Mouse (Mus musculus): ENCODE data around the gene Gm13271. TPM values are rescaled to one million over a fixed set of nuclear protein-coding genes. Genes with fewer than 3 reads are reported as not detected.
"Not testable (repeated sequence)": the region's sequence is repeated elsewhere in the genome, so short reads cannot be mapped to it uniquely, and the experiment has no call there.

The Gm13271 gene
- total RNA-seq, 2 experiments from 2014 or later = not detected

- peak; percentile 68 for DNase-seq (ENCODE audit: low spot score)
Observed at GRCm38 (mm10) chr4:88760431-88760830, 5.8 kb downstream of the Gm13271 start.

DNA sequence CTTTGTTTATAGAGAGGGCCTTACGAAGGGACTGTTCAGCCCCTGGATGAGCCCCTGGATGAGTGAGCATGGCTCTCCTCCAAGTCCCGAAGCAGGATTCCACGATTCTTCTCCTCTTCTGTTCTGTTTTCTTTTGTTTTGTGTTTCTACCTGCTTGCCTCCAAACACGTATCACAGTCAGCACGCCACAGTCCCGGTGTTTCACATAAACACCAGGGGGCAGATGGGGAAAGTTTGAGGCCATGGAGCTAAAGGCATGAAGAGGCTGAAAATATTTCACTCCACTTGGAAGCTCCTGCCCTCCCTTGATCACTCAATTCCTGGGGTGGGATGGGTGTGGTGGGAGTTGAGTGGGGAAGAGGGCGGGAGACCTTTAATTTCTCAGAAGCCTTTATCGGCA, 7.1 kb downstream of the Gm13271 start:
- DNase-seq (ENCODE audit: low spot score) = peak; percentile 65

DNA sequence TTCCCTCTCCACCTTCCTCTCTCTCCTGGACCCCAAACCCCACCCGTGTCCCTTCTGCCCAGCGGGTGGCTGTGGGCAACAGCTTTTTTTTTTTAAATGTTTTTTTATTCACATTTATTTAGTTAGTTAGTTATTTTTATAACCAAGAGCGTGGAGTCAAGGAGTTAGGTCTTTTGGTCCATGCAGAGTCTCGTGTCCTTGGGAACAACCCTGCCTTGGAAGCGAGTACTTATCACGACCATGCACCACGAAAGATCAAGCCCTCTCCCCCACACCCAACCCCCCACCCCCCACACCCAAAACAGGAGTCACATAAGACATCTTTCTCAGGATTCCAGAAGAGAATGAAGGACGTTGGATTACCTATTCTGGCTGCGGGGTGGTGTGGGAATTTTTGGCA, 7.7 kb downstream of the Gm13271 start:
- not testable (repeated sequence) for DNase-seq (ENCODE audit: low spot score)

GRCm38 (mm10) chr4:88763384-88764018, 8.8 kb downstream of the Gm13271 start:
- peak; percentile 42 for DNase-seq (ENCODE audit: low spot score)

GRCm38 (mm10) chr4:88773534-88773933, 18.9 kb downstream of the Gm13271 start, which contains the start of gene Gm13290:
TSS of gene Gm13290 (plus strand) at chr4:88773834.
- not testable (repeated sequence) for DNase-seq (ENCODE audit: low spot score)

GRCm38 (mm10) chr4:88776622-88777021, 22.0 kb downstream of the Gm13271 start, which contains the start of gene Gm13289:
TSS of gene Gm13289 (plus strand) at chr4:88776922.
- DNase-seq (ENCODE audit: low spot score) = not testable (repeated sequence)

- DNase-seq (ENCODE audit: low spot score) = not testable (repeated sequence)
Observed at GRCm38 (mm10) chr4:88779550-88779949, 24.9 kb downstream of the Gm13271 start, which contains the start of gene Gm13272. TSS of gene Gm13272 (plus strand) at chr4:88779850.

- not testable (repeated sequence) for DNase-seq (ENCODE audit: low spot score)
Observed at GRCm38 (mm10) chr4:88780320-88780719, 25.7 kb downstream of the Gm13271 start.

DNA sequence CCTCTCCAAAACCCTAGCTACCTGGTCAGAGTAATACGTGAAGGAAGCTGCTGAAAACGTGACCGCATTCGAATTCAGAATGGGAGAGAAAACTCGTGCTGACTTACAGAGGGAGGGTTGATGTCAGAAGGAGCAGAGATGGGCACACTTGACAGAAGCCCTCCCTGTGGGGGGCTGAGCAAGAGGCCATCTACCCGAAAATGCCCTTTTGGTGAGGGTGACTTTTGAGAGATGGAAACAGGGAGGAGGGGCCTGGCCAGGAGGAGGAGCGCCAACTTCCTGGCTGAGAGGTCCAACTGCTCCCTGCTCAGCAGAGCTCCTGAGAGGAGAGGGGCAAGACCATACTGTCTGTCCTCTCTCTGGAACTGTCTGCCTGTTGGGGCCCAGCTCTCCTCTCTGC, 27.2 kb downstream of the Gm13271 start, which contains the start of gene Ifnz:
Gene Ifnz, plus strand, starts transcription at position 301 of the 400 bp plus-strand sequence.
- DNase-seq (ENCODE audit: low spot score) = not testable (repeated sequence)

GRCm38 (mm10) chr4:88782335-88782734, 27.7 kb downstream of the Gm13271 start:
- not testable (repeated sequence) for DNase-seq (ENCODE audit: low spot score)

GRCm38 (mm10) chr4:88785409-88785808, 30.7 kb downstream of the Gm13271 start, which contains the start of gene Gm13276:
TSS of gene Gm13276 (plus strand) at chr4:88785709.
- not testable (repeated sequence) for DNase-seq (ENCODE audit: low spot score)

DNA sequence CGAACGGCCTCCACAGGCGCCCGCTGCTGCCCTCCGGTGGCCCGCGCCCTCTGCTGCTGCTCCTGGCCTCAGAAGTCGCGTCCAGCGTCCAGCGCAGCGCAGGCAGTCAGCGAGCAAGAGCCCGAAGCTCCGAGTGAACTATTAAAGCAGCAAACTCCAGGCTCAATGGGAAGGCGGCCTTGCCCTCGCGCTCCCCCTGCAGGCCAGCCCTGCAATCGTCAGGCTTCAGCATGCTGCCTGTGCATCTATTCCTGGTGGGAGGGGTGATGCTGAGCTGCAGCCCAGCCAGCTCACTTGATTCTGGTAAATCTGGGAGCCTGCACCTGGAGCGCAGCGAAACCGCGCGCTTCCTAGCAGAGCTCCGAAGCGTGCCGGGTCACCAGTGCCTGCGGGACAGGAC, 33.7 kb downstream of the Gm13271 start, which contains the start of gene Gm13277:
Gene Gm13277, plus strand, starts transcription at position 231 of the 400 bp plus-strand sequence.
- DNase-seq (ENCODE audit: low spot score) = peak; percentile 54

- DNase-seq (ENCODE audit: low spot score) = not testable (repeated sequence)
Observed at GRCm38 (mm10) chr4:88791250-88791649, 36.6 kb downstream of the Gm13271 start, which contains the start of gene Gm13278. TSS of gene Gm13278 (plus strand) at chr4:88791550.

- peak; percentile 58 for DNase-seq (ENCODE audit: low spot score)
Observed at GRCm38 (mm10) chr4:88793936-88794675, 39.4 kb downstream of the Gm13271 start, which contains the start of gene Gm13275. TSS of gene Gm13275 (plus strand) at chr4:88794487.

- DNase-seq (ENCODE audit: low spot score) = not testable (repeated sequence)
Observed at GRCm38 (mm10) chr4:88797097-88797496, 42.4 kb downstream of the Gm13271 start, which contains the start of gene Gm13279. TSS of gene Gm13279 (plus strand) at chr4:88797397.

GRCm38 (mm10) chr4:88799365-88799764, 44.7 kb downstream of the Gm13271 start, which contains the start of gene Gm13285:
TSS of gene Gm13285 (plus strand) at chr4:88799665.
- not testable (repeated sequence) for DNase-seq (ENCODE audit: low spot score)

GRCm38 (mm10) chr4:88802954-88803353, 48.3 kb downstream of the Gm13271 start, which contains the start of gene Gm13287:
TSS of gene Gm13287 (plus strand) at chr4:88803254.
- DNase-seq (ENCODE audit: low spot score) = not testable (repeated sequence)

Measured in gastrocnemius, adult 18-20 months (tissue).